Mouse (Mus musculus): ENCODE data around the gene Cdipt. TPM values are rescaled to one million over a fixed set of nuclear protein-coding genes. Genes with fewer than 3 reads are reported as not detected.
A peak's percentile ranks its signal among the peaks of the same experiment; 100 is the strongest.

The Cdipt gene
- 10 to 100 TPM; 34.9 to 38.5 TPM for total RNA-seq (2021)
- long read RNA-seq, experiment 1, transcript Cdipt-201 (6 exons, 1,974 nt) = major isoform, 56 of 64 reads
- long read RNA-seq, experiment 1, partial matches to known transcripts = 0 of 64 reads
- long read RNA-seq, experiment 1, other reads (novel, unspliced or antisense) = 8 of 64 reads
- long read RNA-seq, experiment 2, transcript Cdipt-201 (6 exons, 1,974 nt) = major isoform, 70 of 73 reads
- long read RNA-seq, experiment 2, partial matches to known transcripts = 0 of 73 reads
- long read RNA-seq, experiment 2, other reads (novel, unspliced or antisense) = 2 of 73 reads

- DNase-seq = no peak
- intact Hi-C loops (cut with DNase I; ENCODE audit: low total_unique reads) = no loop called here
These were observed at the start of gene Cdipt for GRCm38 (mm10) chr7:126975893-126975949. TSS of gene Cdipt (plus strand) at chr7:126975914.

- DNase-seq = no peak
- intact Hi-C loops (cut with DNase I; ENCODE audit: low total_unique reads) = no loop called here
These were observed 49.4 kb upstream of the Cdipt start for GRCm38 (mm10) chr7:126926299-126926698.

GRCm38 (mm10) chr7:126928384-126929037, 47.2 kb upstream of the Cdipt start, which contains the start of gene Kctd13:
TSS of gene Kctd13 (plus strand) at chr7:126928879.
- intact Hi-C loops (cut with DNase I; ENCODE audit: low total_unique reads) = no loop called here

GRCm38 (mm10) chr7:126929046-126929445, 46.7 kb upstream of the Cdipt start:
- no peak for DNase-seq
- intact Hi-C loops (cut with DNase I; ENCODE audit: low total_unique reads) = no loop called here

More at GRCm38 (mm10) chr7:126928384-126929037, 47.2 kb upstream of the Cdipt start, which contains the start of gene Kctd13:
- DNase-seq = peak; percentile 94

- intact Hi-C loops (cut with DNase I; ENCODE audit: low total_unique reads) = no loop called here
- no peak for DNase-seq
These were observed 43.1 kb upstream of the Cdipt start for GRCm38 (mm10) chr7:126932652-126933051.

DNA sequence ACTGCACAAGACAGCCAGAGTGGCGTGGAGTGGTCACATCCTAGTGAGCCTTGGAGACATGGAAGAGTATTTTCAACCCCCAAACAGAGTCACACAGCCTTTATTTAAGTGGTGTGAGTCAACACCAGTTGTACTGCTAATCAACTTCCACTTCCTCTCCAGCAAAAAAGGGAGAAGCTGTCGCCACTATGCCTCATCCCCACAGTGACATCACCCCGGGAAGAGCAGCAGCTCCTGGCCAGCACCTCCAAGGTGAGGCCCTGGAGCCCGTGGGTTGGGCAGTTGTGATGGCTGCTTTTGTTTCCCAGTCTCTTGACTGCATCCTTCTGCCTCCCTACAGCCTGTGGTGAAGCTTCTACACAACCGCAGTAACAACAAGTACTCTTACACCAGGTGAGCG, 34.5 kb upstream of the Cdipt start:
- intact Hi-C loops (cut with DNase I; ENCODE audit: low total_unique reads) = no loop called here
- no peak for DNase-seq

DNA sequence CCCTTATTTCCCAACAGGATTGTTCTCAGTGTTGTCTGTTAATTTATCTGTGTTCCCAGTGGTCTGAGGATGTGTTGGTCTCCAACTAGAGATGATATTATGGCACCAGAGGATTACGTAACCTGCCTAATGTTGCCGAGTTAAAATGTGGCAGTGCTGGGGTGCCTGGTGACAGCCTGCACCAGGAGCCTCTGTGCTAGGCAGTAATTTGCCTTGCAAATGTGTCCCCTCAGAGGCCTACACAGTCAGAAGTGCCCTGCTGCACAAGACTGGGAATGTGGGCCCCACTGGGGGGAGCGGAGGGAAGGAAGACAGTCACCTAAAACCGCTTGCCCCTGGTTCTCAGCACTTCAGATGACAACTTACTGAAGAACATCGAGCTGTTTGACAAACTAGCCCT, 33.9 kb upstream of the Cdipt start:
- intact Hi-C loops (cut with DNase I; ENCODE audit: low total_unique reads) = no loop called here
- DNase-seq = no peak

DNA sequence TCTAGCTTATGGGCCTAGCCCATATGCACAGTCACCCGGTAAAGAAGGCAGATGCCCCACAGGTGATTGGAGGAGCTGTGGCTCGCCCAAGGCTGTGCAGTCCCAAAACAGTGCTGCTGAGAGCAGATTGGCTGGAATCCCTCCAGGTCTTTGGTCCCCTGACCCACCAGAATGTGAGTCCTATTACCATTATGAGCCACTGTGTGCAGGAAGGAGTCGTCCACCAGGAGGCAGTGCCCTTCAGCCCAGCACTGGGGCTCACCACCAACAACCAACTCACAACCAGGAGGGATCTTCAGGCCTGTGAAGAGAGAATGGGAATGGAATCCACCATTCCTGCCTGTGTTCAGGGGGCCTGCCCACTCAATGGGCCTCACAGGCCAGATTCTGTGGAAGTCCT, 29.2 kb upstream of the Cdipt start:
- DNase-seq = peak; percentile 29
- intact Hi-C loops (cut with DNase I; ENCODE audit: low total_unique reads) = no loop called here

- intact Hi-C loops (cut with DNase I; ENCODE audit: low total_unique reads) = no loop called here
These were observed 27.1 kb upstream of the Cdipt start for GRCm38 (mm10) chr7:126948626-126949025.

DNA sequence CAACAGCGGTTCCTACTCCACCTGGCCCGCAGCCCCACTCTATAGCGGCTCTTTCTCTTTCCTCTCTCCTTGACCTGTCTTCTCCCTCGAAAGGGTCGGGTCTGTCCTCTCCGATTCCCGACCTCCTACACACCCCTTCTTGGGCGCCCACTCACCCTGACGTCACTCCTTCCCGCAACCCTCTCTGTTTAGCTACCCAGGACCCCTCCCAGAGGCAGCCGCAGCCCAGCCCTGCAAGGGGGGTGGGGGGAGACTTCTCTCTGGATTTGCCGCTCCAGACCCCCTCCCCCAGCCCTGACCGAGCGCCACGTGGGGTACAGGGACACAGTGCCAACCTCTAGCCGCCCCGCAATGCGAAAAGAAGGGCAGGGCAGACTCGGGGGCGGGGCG, 26.3 kb upstream of the Cdipt start, which contains the start of gene Asphd1:
Gene Asphd1 (minus strand): TSS at position 180 of the 390 bp plus-strand sequence.
- DNase-seq = no peak
- intact Hi-C loops (cut with DNase I; ENCODE audit: low total_unique reads) = no loop called here

More at GRCm38 (mm10) chr7:126948626-126949025, 27.1 kb upstream of the Cdipt start:
- no peak for DNase-seq

- DNase-seq = peak; percentile 91
- intact Hi-C loops (cut with DNase I; ENCODE audit: low total_unique reads) = loop anchor here (5.0 kb wide), 1 partner anchor 123 kb away; no protein-coding TSS in a partner anchor
These were observed 25.7 kb upstream of the Cdipt start, which contains the start of gene Sez6l2 for GRCm38 (mm10) chr7:126949793-126950646. TSS of gene Sez6l2 (plus strand) at chr7:126950563.

GRCm38 (mm10) chr7:126950647-126951615, 24.8 kb upstream of the Cdipt start:
- intact Hi-C loops (cut with DNase I; ENCODE audit: low total_unique reads) = loop anchor here (5.0 kb wide), 1 partner anchor 124 kb away; no protein-coding TSS in a partner anchor
- DNase-seq = no peak

DNA sequence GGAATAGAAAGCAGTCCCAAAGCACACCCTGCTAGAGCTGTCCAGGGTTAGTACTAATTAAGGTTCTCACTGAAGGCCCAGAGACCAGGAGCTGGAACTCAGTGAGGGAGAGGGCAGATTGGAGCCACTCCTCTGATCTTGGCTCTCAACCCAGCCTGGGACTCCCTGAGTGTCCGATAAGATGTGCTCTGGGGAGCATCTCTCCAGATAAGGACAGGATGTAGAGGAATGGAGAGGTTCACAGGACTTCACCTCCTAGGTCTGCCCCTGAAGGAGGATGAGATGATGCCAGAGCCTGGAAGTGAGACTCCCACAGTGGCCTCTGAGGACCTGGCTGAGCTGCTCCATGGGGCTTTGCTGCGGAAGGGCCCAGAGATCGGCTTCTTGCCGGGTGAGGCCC, 24.0 kb upstream of the Cdipt start:
- intact Hi-C loops (cut with DNase I; ENCODE audit: low total_unique reads) = loop anchor here (5.0 kb wide), 1 partner anchor 124 kb away; no protein-coding TSS in a partner anchor
- no peak for DNase-seq

GRCm38 (mm10) chr7:126952646-126953045, 23.1 kb upstream of the Cdipt start:
- no peak for DNase-seq
- intact Hi-C loops (cut with DNase I; ENCODE audit: low total_unique reads) = loop anchor here (5.0 kb wide), 1 partner anchor 125 kb away; no protein-coding TSS in a partner anchor

- intact Hi-C loops (cut with DNase I; ENCODE audit: low total_unique reads) = no loop called here
- no peak for DNase-seq
These were observed 20.6 kb upstream of the Cdipt start for GRCm38 (mm10) chr7:126955125-126955524.

DNA sequence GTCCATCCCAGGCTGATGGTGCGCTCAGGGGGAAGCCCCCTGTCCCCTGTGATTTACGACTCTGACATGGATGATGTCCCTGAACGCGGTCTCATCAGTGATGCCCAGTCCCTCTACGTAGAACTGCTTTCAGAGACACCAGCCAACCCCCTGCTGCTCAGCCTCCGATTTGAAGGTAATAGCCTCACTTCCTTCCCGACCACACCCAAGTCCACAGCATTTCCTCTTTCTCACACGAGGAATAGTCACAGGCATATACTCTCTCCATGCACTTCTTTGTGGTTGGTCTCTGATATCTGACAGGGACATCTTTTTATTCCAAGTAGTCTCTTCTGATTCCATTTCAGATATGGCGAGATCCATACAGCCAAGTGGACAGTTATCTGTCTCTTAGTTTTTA, 15.9 kb upstream of the Cdipt start:
- DNase-seq = no peak
- intact Hi-C loops (cut with DNase I; ENCODE audit: low total_unique reads) = loop anchor here (5.0 kb wide), 1 partner anchor 137 kb away; no protein-coding TSS in a partner anchor

DNA sequence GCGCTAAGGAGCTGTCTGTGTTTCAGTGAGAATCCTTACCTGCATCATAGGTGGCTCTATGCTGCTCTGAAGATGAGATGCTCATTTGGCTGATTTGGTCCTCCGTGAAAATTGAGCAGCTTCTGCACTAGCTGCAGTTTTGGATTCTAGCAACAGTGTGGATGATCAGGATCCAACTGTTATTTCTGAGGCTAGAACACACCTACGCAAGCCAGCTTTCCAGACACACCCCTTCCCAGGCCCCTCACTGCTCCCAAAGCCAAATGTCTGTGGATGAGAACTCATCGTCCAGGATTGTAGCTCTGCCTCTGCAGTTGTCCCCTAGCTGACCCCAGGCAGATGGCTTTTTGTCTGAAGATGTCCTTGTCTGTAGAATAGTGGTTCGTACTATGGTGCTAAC, 14.6 kb upstream of the Cdipt start:
- intact Hi-C loops (cut with DNase I; ENCODE audit: low total_unique reads) = loop anchor here (5.0 kb wide), 1 partner anchor 139 kb away; no protein-coding TSS in a partner anchor

GRCm38 (mm10) chr7:126961965-126962364, 13.7 kb upstream of the Cdipt start:
- intact Hi-C loops (cut with DNase I; ENCODE audit: low total_unique reads) = loop anchor here (5.0 kb wide), 1 partner anchor 140 kb away; no protein-coding TSS in a partner anchor
- DNase-seq = no peak

More for the DNA sequence above, 14.6 kb upstream of the Cdipt start:
- DNase-seq = no peak

All from gastrocnemius, postnatal 14 days (tissue).